Mouse (Mus musculus) inflammation-experienced regulatory T-cells (primary cell): ENCODE measurements around the gene Phactr2. TPM values are rescaled to one million over a fixed set of nuclear protein-coding genes. Genes with fewer than 3 reads are reported as not detected.

Experiments
- polyA plus RNA-seq, 2 experiments: library from polyadenylated mRNA; unstranded; fragments of 100-300 nt; shearing (Covaris generic); gene quantifications; one replicate each; pipeline ENCODE4 v1.2.1; 2017

Phactr2 gene
- polyA plus RNA-seq = 10 to 100 TPM; 12.4 to 15.8 TPM

DNA sequence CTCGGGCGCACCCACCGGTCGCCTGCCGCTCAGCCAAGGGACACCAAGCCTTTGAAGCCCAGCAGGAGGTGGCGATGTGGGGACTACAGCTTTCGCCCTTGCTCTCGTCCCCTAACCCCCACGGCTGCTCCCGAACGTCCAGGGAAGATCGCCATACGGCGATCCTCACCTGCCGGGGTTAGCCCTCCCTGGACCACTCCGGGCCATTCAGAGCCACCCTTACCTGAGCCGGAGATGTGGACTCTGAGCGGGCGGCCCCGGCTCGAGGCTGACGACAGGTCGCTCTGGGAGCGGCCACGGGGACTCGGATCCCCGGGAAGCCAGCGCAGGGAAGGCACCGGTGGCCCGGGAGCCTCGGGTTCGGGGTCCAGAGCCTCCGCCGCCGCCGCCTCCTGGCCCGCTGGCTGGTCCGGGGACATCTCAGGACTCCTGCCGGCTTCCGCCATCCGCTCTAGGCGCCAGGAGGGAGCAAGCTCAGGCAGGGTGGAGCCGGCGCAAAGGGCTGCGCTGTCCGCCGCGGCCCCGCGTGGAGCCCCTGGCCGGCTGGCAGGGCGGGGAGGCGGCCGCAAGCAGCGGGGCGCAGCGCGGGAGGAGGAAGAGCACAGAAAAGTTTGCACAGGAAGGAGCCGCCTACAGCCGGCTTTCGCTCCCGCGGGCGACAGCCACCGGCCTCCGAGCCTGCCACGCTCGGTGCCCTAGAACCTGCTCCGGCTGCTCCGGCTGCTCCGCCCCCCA is at the start of gene Phactr2:
Phactr2 (minus strand) TSS at position 580 of the 735 bp plus-strand sequence.

DNA sequence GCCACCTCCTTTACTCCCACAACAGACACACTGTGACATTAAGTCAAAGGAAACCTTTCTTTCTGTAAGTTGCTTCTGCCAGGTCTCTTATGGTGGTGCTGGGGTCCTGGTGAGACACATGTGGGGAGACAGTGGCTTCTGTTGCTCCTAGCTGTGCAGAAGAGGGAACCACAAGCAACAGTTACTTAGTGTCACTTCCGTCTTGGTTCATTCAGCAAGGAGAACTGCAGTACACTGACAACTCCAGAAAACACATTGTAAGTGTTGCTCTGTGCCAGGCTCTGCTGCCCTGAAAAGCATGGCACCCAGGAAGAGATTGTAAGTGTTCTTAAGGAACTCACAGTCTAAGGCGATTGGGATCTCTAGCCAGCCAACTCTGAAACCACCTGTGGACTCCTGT is 25.1 kb upstream of the Phactr2 start, which contains the start of gene Fuca2:
Fuca2 (plus strand) TSS at position 210 of the 400 bp plus-strand sequence.

DNA sequence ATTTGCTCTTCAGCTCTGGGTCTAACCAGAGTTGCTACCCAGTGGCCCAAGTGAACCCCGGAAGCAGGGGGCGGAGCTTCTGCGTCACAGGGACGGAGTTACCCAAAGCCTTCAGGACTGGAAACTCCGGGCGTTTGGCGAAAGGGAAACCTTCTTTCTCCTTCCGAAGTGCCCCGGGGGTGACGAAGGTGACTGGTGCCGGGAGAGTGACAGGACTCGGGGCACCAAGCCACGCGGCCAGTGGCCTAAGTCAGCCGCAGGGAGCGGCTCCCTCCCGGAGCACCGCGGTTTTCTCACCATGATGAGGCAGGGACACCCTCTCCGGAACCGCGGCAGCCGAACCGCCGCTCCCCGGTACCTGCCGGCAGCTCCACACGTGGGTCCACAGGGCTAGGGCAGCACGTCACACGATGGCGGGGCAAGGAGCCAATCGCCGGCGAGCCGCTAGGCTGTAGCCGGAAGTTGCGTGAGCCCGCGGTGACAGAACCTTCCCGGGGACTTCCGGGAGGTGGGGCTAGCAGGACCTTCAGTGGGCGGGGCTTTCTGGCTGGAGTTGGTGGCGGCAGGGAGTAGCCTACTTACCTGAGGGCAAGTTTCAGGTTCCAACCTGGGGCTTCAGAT is 281.4 kb downstream of the Phactr2 start, which contains the start of gene Ltv1:
Ltv1 (minus strand) TSS at position 438 of the 621 bp plus-strand sequence.

GRCm38 (mm10) chr10:13177973-13178624 is 296.1 kb downstream of the Phactr2 start, which contains the start of gene Zc2hc1b:
Zc2hc1b (minus strand) TSS chr10:13178023.

Other genes with a start within 250 kb of the Phactr2 start
- gene Fuca2, start 25.1 kb upstream of the Phactr2 start, polyA plus RNA-seq = 10 to 100 TPM; 40.3 to 50.1 TPM
- gene Adat2, start 78.5 kb upstream of the Phactr2 start, polyA plus RNA-seq = 1 to 10 TPM; 1.3 to 1.4 TPM
- gene Pex3, start 78.7 kb upstream of the Phactr2 start, polyA plus RNA-seq = 10 to 100 TPM; 33.4 to 36.4 TPM